Mouse (Mus musculus): Measurements from ENCODE around the gene Prkrip1.

Prkrip1 gene

GRCm38 (mm10) chr5:136198474-136199391 lies at the start of gene Prkrip1:
TSS of gene Prkrip1 (minus strand) at chr5:136198963.
- peak; percentile 91 for DNase-seq

- DNase-seq, result no peak
These were observed 49.7 kb upstream of the Prkrip1 start for GRCm38 (mm10) chr5:136248441-136248840.

GRCm38 (mm10) chr5:136246452-136246838 lies 47.7 kb upstream of the Prkrip1 start, which contains the start of gene Sh2b2:
TSS of gene Sh2b2 (minus strand) at chr5:136246556.
- DNase-seq, result no peak

GRCm38 (mm10) chr5:136245541-136246451 lies 47.0 kb upstream of the Prkrip1 start:
- no peak for DNase-seq

GRCm38 (mm10) chr5:136244762-136245540 lies 46.2 kb upstream of the Prkrip1 start:
- peak; percentile 38 for DNase-seq

GRCm38 (mm10) chr5:136243851-136244761 lies 45.3 kb upstream of the Prkrip1 start:
- no peak for DNase-seq

GRCm38 (mm10) chr5:136241161-136241560 lies 42.4 kb upstream of the Prkrip1 start:
- DNase-seq, result no peak

- DNase-seq, result no peak
These were observed 41.6 kb upstream of the Prkrip1 start for GRCm38 (mm10) chr5:136240381-136240780.

- no peak for DNase-seq
These were observed 38.8 kb upstream of the Prkrip1 start for GRCm38 (mm10) chr5:136237607-136238006.

- no peak for DNase-seq
These were observed 37.8 kb upstream of the Prkrip1 start for GRCm38 (mm10) chr5:136236611-136237010.

- no peak for DNase-seq
These were observed 31.7 kb upstream of the Prkrip1 start for GRCm38 (mm10) chr5:136230348-136231035.

GRCm38 (mm10) chr5:136226246-136226876 lies 27.6 kb upstream of the Prkrip1 start:
- no peak for DNase-seq

- no peak for DNase-seq
These were observed 19.8 kb upstream of the Prkrip1 start for GRCm38 (mm10) chr5:136218585-136218984.

- no peak for DNase-seq
These were observed 19.2 kb upstream of the Prkrip1 start for GRCm38 (mm10) chr5:136217932-136218381.

GRCm38 (mm10) chr5:136217004-136217665 lies 18.4 kb upstream of the Prkrip1 start:
- no peak for DNase-seq

- DNase-seq, result no peak
These were observed 17.2 kb upstream of the Prkrip1 start for GRCm38 (mm10) chr5:136215958-136216357.

GRCm38 (mm10) chr5:136215211-136215610 lies 16.4 kb upstream of the Prkrip1 start:
- DNase-seq, result no peak

- DNase-seq, result no peak
These were observed 15.0 kb upstream of the Prkrip1 start for GRCm38 (mm10) chr5:136213716-136214115.

- no peak for DNase-seq
These were observed 14.0 kb upstream of the Prkrip1 start for GRCm38 (mm10) chr5:136212716-136213115.

All from cerebellum, adult 11-12 months (tissue).